Mouse (Mus musculus): ENCODE data around the gene Zfp940.
"Not testable (repeated sequence)": the region's sequence is repeated elsewhere in the genome, so short reads cannot be mapped to it uniquely, and the experiment has no call there.

Zfp940 gene

GRCm38 (mm10) chr7:29853219-29853842 lies at the start of gene Zfp940:
TSS of gene Zfp940 (minus strand) at chr7:29853669.
- peak; percentile 88 for DNase-seq (ENCODE audit: extremely low read depth, low read depth)

DNA sequence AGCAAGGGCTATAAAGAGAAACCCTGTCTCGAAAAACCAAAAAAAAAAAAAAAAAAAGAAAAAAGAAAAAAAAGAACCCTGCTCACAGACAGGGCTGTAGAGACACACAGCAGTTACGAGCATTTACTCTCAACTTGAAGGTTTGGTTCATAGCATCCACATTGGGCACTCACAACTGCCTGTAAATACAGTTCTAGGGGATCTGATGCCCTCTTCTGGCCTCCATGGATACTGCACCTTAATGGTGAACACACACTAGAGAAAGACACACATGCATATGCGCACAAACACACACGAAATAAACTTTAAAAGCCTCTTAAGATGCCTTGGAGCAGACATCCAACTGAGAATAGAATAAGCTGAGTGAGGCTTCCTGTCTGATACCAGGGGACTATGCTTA lies 44.9 kb upstream of the Zfp940 start:
- DNase-seq (ENCODE audit: extremely low read depth, low read depth), result no peak

- DNase-seq (ENCODE audit: extremely low read depth, low read depth), result no peak
These were observed 39.3 kb upstream of the Zfp940 start for GRCm38 (mm10) chr7:29892756-29893155.

DNA sequence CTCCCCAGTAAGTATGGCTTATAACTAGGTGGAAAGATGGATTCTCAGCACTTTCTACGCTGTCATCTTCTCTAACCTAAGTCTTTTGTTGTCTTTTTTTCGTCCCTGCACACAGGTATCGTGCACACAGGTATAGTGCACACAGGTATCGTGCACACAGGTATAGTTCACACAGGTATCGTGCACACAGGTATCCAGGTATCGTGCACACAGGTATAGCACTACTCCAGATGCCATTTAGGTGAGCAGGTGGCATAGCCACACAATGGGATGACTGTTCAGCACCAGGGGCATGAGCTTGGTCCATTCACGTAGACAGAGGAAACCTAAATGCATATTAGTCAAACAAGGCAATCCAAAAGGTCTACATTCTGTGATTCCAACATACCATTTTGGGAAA lies 37.0 kb upstream of the Zfp940 start:
- no peak for DNase-seq (ENCODE audit: extremely low read depth, low read depth)

GRCm38 (mm10) chr7:29880916-29881315 lies 27.4 kb upstream of the Zfp940 start:
- DNase-seq (ENCODE audit: extremely low read depth, low read depth), result no peak

DNA sequence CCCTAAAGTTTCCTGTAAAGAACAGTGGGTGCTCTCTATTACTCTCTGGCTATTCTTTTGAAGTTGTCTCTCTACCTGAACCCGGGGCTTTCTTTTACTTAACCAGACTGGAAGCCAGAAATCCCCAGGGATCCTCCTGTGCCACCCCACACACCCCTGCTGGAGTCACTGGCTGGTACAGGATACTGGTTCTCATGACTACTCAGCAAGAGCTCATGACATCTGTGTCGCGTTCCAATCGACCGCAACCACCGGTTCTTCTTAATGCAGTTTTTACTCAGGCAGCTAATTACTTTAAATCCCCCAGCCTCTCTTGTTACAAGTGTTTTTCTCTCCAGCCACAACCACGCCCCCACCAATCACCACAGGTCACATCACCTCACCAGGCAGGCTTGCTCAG lies 26.6 kb upstream of the Zfp940 start:
- DNase-seq (ENCODE audit: extremely low read depth, low read depth), result no peak

GRCm38 (mm10) chr7:29877561-29877960 lies 24.1 kb upstream of the Zfp940 start:
- DNase-seq (ENCODE audit: extremely low read depth, low read depth), result not testable (repeated sequence)

- DNase-seq (ENCODE audit: extremely low read depth, low read depth), result no peak
These were observed 20.8 kb upstream of the Zfp940 start for GRCm38 (mm10) chr7:29874256-29874655.

GRCm38 (mm10) chr7:29861660-29862059 lies 8.2 kb upstream of the Zfp940 start:
- peak; percentile 45 for DNase-seq (ENCODE audit: extremely low read depth, low read depth)

DNA sequence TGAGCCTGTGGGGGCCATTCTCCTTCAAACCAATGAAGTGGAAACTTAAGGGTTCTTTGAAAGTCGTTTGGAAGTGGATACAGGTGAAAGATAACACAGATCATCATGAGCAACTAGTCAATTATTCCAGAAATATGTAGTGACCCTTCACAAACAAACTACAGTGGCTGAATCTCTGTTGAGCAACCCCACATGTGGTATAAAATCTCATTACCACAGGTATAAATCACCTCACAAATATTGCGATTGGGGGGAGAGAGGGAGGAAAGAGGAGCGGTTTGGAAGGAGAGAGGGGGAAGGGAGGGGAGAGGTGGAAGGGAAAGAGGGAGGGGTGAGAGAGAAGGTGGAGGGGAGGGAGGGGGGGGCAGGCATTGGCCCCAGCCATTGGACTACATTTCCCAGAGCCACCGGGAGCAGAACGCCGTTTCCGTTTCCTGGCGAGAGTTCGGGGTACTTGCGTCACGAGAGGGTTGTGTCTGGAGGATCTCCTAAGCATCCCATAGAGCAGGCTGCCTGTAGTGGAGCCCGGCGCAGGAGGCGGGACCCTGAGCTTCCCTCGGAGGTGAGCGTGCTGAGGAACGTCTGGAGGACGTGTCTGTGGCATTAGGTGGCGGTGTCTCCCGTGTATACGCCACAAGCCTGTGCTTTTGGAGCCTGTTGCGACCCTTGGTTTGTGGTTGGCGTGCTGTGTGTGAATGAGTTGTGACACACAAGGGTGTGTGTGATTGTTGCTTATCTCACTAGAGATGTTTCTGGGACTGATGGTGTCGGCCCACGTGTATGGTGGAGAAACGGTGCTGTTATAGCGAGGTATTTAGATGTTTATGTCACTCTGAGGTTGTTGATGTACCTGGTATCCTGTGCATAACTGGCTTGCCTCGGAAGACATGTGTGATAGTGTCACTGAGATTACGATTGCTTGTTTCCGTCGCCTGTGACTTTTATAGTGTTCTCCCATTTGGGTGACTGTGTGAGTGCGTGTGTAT lies 6.4 kb upstream of the Zfp940 start, which contains the start of gene Zfp420:
Gene Zfp420 (plus strand): TSS at position 448 of the 986 bp plus-strand sequence.
- peak; percentile 90 for DNase-seq (ENCODE audit: extremely low read depth, low read depth)

- DNase-seq (ENCODE audit: extremely low read depth, low read depth), result no peak
These were observed 644 bp downstream of the Zfp940 start for GRCm38 (mm10) chr7:29852831-29853218.

GRCm38 (mm10) chr7:29844616-29845015 lies 8.9 kb downstream of the Zfp940 start:
- no peak for DNase-seq (ENCODE audit: extremely low read depth, low read depth)

DNA sequence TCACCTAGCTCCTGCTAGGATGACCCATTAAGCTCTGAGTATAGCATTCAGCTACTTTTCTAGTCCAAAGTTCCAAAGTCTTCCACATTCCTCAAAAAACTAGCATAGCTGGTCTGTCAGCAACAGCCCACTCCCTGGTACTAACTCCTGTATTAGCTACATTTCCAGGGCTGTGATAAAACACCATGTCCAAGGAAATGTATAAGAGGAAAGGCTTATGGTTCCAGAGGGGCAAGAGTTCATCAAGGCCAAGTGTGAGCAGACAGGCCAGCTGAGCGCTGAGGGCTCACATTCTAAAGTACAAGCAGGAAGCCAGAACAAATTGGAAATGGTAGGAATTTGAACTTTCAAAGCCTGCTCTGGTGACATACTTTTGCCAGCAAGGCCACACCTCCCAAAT lies 11.4 kb downstream of the Zfp940 start:
- no peak for DNase-seq (ENCODE audit: extremely low read depth, low read depth)

- no peak for DNase-seq (ENCODE audit: extremely low read depth, low read depth)
These were observed 14.2 kb downstream of the Zfp940 start for GRCm38 (mm10) chr7:29839256-29839655.

DNA sequence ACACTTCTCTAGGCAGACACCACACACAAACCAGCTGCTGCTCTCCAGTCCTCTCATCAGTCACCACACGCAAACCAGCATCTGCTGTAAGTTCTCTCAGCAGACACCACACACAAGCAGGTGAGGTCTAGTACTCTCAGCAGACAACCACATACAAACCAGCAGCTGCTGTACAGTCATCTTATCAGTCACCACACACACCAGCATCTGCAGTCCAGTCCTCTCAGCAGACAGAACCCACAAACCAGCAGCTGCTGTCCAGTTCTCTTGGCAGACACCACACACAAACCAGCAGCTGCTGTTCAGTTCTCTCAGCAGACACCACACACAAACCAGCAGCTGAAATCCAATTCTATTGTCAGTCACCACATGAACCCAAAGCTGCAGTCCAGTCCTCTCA lies 16.7 kb downstream of the Zfp940 start:
- DNase-seq (ENCODE audit: extremely low read depth, low read depth), result no peak

DNA sequence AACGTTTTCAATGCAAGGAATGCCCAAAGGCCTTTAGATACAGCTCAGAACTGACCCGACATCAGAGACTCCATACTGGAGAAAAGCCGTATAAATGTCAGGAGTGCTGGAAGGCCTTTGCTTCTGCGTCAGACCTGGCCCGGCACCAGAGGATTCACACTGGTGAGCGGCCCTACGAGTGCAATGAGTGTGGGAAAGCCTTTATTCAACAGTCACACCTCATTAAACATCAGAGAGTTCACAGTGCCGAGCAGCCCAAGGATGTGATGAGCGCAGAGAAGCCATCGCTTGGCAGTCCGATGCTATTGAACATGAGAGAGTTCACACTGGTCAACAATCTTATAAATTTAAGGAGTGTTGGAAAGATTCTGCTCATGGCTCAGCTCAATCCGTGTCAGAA lies 23.7 kb downstream of the Zfp940 start:
- DNase-seq (ENCODE audit: extremely low read depth, low read depth), result no peak

GRCm38 (mm10) chr7:29828001-29828400 lies 25.5 kb downstream of the Zfp940 start:
- DNase-seq (ENCODE audit: extremely low read depth, low read depth), result no peak

DNA sequence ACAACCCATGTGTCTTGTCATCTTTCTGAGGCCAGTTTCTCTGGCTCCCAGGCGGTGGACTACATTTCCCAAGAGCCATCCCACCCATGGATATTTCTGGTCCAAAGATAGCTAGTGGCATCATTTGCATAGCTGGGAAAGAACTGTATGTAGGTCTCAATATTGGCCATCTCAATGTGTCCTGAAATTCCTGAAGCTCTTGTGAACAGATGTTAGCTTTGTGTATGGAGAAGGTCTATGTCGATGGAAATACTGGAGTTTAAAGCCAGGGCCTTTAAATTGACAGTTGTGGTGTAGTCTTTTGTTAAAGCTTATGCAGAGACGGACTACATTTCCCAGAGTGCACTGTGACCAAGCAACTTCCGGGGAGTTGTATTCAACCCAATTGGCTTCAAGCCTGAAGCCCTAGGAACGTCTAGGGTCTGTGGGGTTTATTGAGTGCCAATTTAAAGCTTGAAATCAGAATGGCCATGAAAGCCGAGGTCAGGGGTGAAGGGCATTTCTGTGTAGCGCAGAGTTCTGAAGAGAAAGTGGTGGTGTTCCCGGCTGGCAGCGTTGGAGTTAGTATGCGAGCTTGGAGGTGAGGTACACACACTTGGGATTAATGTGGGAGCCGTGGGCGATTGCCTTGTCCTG lies 34.7 kb downstream of the Zfp940 start:
- peak; percentile 74 for DNase-seq (ENCODE audit: extremely low read depth, low read depth)

DNA sequence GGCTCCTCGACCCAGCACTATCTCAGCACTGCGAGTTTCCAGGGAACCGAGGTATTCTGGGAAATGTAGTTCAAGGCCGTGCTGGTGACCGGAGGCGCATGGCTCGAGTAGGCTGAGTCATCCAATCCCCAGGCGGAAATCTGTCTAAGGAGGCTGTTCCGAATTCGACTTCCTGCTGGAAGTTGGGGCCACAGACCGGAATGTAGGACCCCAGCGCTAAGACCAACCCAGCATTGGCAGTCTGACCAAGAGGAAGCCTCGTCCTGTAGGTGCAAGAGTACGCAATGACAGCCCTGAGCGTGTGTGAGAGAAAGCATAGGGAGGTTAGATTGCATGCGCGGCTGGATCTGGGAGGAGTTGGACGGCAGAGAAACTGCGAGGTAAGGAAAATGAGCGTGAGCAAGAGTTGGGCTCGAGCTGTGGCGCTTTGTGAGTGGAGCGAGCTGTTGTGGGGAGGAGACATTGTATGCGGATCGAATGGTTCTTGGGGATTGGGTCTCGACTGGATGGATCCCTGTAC lies 37.5 kb downstream of the Zfp940 start, which contains the start of gene Zfp790:
Gene Zfp790 (plus strand): TSS at position 205 of the 520 bp plus-strand sequence.
- DNase-seq (ENCODE audit: extremely low read depth, low read depth), result peak; percentile 96

DNA sequence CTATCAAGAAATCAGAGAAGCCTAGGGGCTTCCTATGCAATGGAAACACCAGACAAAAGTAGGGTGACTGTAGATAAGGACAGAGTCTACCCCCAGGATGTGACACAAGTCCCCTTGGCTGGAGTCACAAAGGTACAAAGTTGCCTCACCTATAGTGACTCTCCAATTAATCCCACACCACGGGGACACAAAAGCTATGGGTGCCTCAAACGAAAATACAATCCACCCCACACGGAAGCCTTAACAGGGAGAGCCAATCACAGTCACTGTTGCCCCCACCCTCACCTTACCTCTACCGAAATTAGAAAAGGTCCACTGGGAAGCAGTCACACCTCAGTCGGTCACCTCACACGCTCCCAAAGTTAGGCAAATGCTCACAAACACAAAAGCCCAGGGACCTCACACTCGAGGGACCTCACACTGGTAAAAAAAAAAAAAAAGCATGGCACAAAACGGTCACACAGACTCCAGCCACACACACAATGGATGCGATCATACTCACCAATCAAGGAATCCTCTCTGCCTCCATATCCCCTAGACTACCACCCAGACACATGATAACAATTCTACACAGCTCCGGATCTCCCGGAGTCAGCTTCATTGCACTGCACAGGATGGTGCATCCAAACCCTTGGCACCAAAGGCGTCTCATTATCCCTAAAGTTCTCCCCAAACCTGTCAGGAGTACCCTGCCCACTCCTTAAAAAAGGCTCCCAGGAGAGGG lies 38.2 kb downstream of the Zfp940 start:
- DNase-seq (ENCODE audit: extremely low read depth, low read depth), result no peak

DNA sequence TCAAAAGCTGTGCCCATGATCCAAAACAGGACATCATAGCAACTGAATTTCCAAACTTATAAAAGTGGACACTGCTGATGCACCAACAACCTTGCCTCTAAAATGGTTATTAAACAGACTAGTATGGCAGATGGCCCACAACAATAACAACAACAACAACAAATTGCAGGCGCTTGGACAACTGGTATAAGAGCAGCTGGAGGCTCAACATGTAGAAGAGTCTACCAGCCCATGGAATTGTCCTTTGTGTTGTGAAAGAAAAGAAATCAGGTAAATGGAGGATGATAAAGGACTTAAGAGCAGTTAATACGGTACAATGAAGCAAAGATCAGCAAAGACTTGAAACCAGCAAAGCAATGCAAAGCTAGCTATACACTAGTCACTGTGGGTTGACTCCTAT lies 39.1 kb downstream of the Zfp940 start:
- no peak for DNase-seq (ENCODE audit: extremely low read depth, low read depth)
